Mouse (Mus musculus): ENCODE results near the gene Sema3f. TPM values are rescaled to one million over a fixed set of nuclear protein-coding genes. Genes with fewer than 3 reads are reported as not detected.

The Sema3f gene
- polyA plus RNA-seq, 1 experiment, result 30.7 TPM

DNA sequence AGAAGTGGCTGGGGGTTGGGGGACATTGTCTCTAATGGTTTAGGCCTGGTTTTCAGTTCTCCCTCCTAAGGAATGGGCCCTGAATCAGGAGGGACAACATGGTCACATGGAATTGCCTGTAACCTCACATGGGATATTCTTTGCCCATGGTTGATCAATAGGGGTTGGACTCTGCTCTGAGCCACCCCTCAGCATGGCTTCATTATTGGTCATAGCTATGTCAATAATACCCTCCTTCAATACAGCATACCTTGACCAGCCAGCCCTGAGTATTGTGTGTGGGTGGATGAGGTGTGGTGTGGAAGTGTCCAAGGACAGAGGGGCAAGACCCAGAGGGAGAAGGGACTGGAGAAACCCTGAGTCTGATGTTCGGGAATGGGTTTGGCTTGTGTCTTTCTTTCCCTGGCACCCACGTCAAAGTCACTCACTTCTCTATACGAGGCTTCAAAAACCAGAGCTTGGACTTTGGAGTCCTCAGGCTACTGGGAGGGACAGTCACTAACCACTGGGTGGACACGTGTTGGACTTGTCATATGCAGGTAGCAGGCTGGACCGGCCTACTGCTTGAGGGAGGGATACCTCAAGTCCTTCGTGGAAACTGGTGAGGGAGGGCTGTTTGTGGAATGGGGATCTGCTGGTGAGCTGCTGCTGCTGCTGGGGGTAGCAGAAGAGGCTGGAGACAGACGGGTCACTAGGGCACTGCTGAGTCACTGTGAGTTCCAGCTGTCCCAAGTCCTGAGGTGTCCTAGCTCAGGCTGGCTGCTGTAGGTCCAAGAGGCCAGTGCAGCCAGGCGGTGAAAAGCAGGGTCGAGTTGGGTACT is 35.5 kb downstream of the Sema3f start:
- Histone ChIP-seq H3K36me3 (ENCODE audit: control insufficient read depth, insufficient read depth, low read length) (no peaks in the 10 kb centered on the region), H3K27ac (ENCODE audit: insufficient read depth, low read depth, low read length) (no peak overlapping the region), H3K4me3 (ENCODE audit: low read depth, low read length) (no peak overlapping the region), H3K27me3 (ENCODE audit: control insufficient read depth, insufficient read depth, low read length) (peaks cover 9% of the 10 kb centered on the region), H3K4me1 (ENCODE audit: control insufficient read depth, insufficient read depth, insufficient read length, low read length) (peaks cover 16% of the 10 kb centered on the region)
- TF ChIP-seq CTCF (IDR thresholded peaks at IDR 0.05; ENCODE audit: extremely low read depth, insufficient read length, insufficient replicate concordance, low read depth, low read length), result no peak
- no peak for TF ChIP-seq POLR2A (IDR thresholded peaks at IDR 0.05; ENCODE audit: low read depth, low read length)
- WGBS, result 76% methylated on average over 9 of the region's 9 CpGs

DNA sequence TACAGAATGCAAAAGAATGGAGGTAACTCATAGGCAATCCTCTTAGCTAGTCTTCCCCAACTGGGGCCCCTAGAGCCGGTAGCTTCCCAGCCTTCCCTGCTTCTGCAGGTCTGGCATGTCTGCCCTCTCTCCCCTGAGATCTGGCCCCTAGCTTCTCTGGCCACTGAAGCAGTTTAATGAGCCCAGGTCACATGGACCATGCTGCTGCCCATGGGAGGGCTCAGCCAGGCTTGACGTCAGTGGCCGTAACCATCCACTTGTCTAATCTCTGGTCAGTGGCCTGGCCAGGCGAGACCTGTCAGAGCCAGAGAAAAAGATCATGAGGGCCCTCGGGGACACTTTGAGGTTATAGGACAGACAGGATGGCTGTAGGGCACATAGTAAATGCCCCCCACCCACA is 40.0 kb downstream of the Sema3f start:
- H3K36me3 ChIP-seq (ENCODE audit: control insufficient read depth, insufficient read depth, low read length), result no peaks in the 10 kb centered on the region
- no peak overlapping the region for H3K27ac ChIP-seq (ENCODE audit: insufficient read depth, low read depth, low read length)
- TF ChIP-seq POLR2A (IDR thresholded peaks at IDR 0.05; ENCODE audit: low read depth, low read length), result no peak
- no peak for TF ChIP-seq CTCF (IDR thresholded peaks at IDR 0.05; ENCODE audit: extremely low read depth, insufficient read length, insufficient replicate concordance, low read depth, low read length)
- WGBS, result 88% methylated on average over 5 of the region's 5 CpGs
- H3K4me1 ChIP-seq (ENCODE audit: control insufficient read depth, insufficient read depth, insufficient read length, low read length), result peaks cover 15% of the 10 kb centered on the region
- no peak overlapping the region for H3K4me3 ChIP-seq (ENCODE audit: low read depth, low read length)
- H3K27me3 ChIP-seq (ENCODE audit: control insufficient read depth, insufficient read depth, low read length), result peaks cover 26% of the 10 kb centered on the region

DNA sequence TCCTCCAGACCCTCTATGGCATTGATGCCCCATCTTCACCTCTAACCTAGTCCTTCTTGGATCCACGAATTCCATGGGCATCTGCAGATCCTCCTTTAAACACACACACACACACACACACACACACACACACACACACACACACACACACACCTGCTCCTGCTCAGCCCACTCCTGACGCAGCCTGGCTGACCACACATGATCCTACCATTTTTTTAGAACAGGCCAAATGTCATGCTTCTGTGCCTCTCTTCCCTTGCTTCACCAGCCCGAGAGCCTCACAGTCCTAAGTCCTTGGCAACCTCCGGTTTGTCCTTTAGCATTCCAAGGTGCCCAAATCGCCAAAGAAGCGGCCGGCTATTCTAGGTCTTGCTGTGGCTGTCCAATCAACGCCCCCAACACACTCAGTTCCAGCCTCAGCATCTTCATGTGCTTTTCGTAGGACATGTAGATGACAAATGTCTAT is 40.8 kb downstream of the Sema3f start, which contains the start of gene Slc38a3:
TSS of gene Slc38a3 (minus strand) at position 51 of the 466 bp plus-strand sequence.
- Histone ChIP-seq H3K27ac (ENCODE audit: insufficient read depth, low read depth, low read length) (no peak within 1 kb of the TSS), H3K36me3 (ENCODE audit: control insufficient read depth, insufficient read depth, low read length) (no peaks in the 10 kb centered on the region), H3K27me3 (ENCODE audit: control insufficient read depth, insufficient read depth, low read length) (peaks cover 29% of the 10 kb centered on the region), H3K4me3 (ENCODE audit: low read depth, low read length) (no peak within 1 kb of the TSS), H3K4me1 (ENCODE audit: control insufficient read depth, insufficient read depth, insufficient read length, low read length) (peaks cover 8% of the 10 kb centered on the region)
- TF ChIP-seq POLR2A (IDR thresholded peaks at IDR 0.05; ENCODE audit: low read depth, low read length), result no peak
- no peak for TF ChIP-seq CTCF (IDR thresholded peaks at IDR 0.05; ENCODE audit: extremely low read depth, insufficient read length, insufficient replicate concordance, low read depth, low read length)
- WGBS, result 89% methylated on average over 9 of the region's 9 CpGs

DNA sequence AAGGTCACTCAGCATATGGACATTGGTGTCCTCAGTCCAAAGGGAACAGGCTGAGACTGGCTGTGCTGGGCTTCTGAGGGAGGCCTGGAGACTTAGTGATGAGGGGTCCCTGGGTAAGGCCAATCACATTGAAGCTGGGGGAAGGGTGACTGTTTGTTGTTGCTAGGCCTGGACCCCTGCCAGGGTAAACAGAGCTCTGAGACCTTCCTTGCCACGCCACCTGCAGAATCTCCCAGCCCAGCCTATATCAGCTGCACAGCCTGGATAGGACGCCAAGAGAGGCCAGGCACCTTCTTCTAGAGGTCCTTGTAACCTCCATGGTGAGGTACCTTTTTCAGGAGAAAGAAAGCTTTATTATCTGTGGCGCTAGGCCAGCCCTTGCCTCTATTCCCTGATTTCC is 41.4 kb downstream of the Sema3f start:
- Histone ChIP-seq H3K36me3 (ENCODE audit: control insufficient read depth, insufficient read depth, low read length) (no peaks in the 10 kb centered on the region), H3K4me1 (ENCODE audit: control insufficient read depth, insufficient read depth, insufficient read length, low read length) (peaks cover 5% of the 10 kb centered on the region), H3K27me3 (ENCODE audit: control insufficient read depth, insufficient read depth, low read length) (peaks cover 29% of the 10 kb centered on the region), H3K27ac (ENCODE audit: insufficient read depth, low read depth, low read length) (no peak overlapping the region), H3K4me3 (ENCODE audit: low read depth, low read length) (no peak overlapping the region)
- TF ChIP-seq CTCF (IDR thresholded peaks at IDR 0.05; ENCODE audit: extremely low read depth, insufficient read length, insufficient replicate concordance, low read depth, low read length), result no peak
- no peak for TF ChIP-seq POLR2A (IDR thresholded peaks at IDR 0.05; ENCODE audit: low read depth, low read length)
- WGBS, result 49% methylated on average over 3 of the region's 3 CpGs

DNA sequence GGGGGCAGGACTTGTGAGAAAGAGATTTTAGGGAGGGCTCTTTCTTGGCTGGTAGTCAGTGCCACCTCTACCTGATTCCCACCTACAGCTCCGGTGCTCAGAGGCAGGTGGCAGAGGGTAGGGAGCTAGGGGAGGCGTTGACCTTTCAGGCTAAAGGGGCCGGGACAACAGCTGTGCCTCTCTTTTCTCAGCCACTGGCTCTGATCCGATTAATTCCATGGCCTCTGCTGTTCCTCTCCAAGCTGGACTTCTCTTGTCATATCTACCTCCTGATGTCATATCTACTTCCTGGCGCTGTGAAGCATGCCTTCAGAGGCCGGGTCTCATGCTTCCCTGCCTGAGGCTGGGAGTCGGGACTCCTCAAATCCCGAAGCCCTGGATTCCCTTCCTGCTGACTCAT is 42.3 kb downstream of the Sema3f start:
- 47% methylated on average over 8 of the region's 8 CpGs for WGBS
- Histone ChIP-seq H3K4me3 (ENCODE audit: low read depth, low read length) (no peak overlapping the region), H3K27me3 (ENCODE audit: control insufficient read depth, insufficient read depth, low read length) (peaks cover 29% of the 10 kb centered on the region), H3K27ac (ENCODE audit: insufficient read depth, low read depth, low read length) (no peak overlapping the region), H3K4me1 (ENCODE audit: control insufficient read depth, insufficient read depth, insufficient read length, low read length) (peaks cover 5% of the 10 kb centered on the region), H3K36me3 (ENCODE audit: control insufficient read depth, insufficient read depth, low read length) (no peaks in the 10 kb centered on the region)
- TF ChIP-seq CTCF (IDR thresholded peaks at IDR 0.05; ENCODE audit: extremely low read depth, insufficient read length, insufficient replicate concordance, low read depth, low read length) (no peak), POLR2A (IDR thresholded peaks at IDR 0.05; ENCODE audit: low read depth, low read length) (no peak)

DNA sequence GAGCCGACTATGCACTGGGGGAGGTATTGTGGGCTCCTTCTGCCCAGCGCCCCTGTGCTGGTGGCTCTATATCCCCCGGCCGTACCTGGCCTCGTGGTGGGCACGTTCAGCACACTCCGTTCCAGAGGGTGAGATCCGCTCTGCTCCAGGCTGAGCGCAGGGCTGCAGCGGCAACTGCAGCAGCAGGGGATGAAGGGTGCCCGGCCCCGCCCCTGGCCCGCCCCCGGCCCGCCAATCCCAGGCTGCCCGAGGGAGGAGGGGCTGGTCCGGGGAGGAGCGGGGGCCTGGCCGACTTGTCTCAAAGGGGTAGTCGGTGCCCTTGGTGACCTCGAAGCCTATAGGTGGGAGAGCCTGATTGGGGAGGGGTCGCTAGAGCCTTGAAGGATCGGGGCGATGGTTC is 43.1 kb downstream of the Sema3f start:
- WGBS, result 3% methylated on average over 24 of the region's 24 CpGs
- Histone ChIP-seq H3K4me3 (ENCODE audit: low read depth, low read length) (peak overlapping the region; percentile 31), H3K27me3 (ENCODE audit: control insufficient read depth, insufficient read depth, low read length) (peaks cover 29% of the 10 kb centered on the region), H3K36me3 (ENCODE audit: control insufficient read depth, insufficient read depth, low read length) (no peaks in the 10 kb centered on the region), H3K4me1 (ENCODE audit: control insufficient read depth, insufficient read depth, insufficient read length, low read length) (peaks cover 5% of the 10 kb centered on the region), H3K27ac (ENCODE audit: insufficient read depth, low read depth, low read length) (no peak overlapping the region)
- TF ChIP-seq CTCF (IDR thresholded peaks at IDR 0.05; ENCODE audit: extremely low read depth, insufficient read length, insufficient replicate concordance, low read depth, low read length) (no peak), POLR2A (IDR thresholded peaks at IDR 0.05; ENCODE audit: low read depth, low read length) (no peak)

DNA sequence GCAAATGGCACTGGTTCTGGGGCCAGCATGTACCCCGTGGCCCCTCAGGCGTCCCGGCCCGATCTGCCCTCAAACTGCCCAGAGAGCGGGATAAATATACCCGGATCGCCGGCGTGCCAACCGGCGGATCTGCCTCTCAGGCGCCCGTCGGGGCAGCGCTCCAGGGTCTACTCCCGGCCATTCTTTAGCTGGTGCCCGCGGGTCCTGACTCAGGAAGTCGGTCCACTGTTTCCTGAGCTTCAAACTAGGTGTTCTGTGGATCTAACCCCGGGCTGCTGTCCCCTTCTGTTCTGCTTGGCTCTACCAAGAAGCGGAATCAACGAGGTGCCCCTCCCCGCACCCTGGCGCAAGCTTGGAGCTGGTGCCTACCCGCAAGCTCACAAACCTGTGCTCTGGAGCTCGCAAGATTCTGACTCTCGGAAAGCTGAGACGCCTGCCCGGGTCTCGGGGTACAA is 43.5 kb downstream of the Sema3f start:
- TF ChIP-seq POLR2A (IDR thresholded peaks at IDR 0.05; ENCODE audit: low read depth, low read length) (no peak), CTCF (IDR thresholded peaks at IDR 0.05; ENCODE audit: extremely low read depth, insufficient read length, insufficient replicate concordance, low read depth, low read length) (no peak)
- peak overlapping the region; percentile 31 for H3K4me3 ChIP-seq (ENCODE audit: low read depth, low read length)
- peaks cover 29% of the 10 kb centered on the region for H3K27me3 ChIP-seq (ENCODE audit: control insufficient read depth, insufficient read depth, low read length)
- no peak overlapping the region for H3K27ac ChIP-seq (ENCODE audit: insufficient read depth, low read depth, low read length)
- WGBS, result 2% methylated on average over 30 of the region's 30 CpGs
- H3K4me1 ChIP-seq (ENCODE audit: control insufficient read depth, insufficient read depth, insufficient read length, low read length), result peaks cover 5% of the 10 kb centered on the region
- no peaks in the 10 kb centered on the region for H3K36me3 ChIP-seq (ENCODE audit: control insufficient read depth, insufficient read depth, low read length)

All from small intestine, adult 2 months (tissue).